Mouse (Mus musculus) thymus, postnatal 4 days (tissue): ENCODE data around the gene Ulk1.
"Not testable (repeated sequence)": the region's sequence is repeated elsewhere in the genome, so short reads cannot be mapped to it uniquely, and the experiment has no call there.

Experiments used
- DNase-seq: peaks from one replicate; pipeline ENCODE4 v3.0.0; 2021

Gene Ulk1

DNA sequence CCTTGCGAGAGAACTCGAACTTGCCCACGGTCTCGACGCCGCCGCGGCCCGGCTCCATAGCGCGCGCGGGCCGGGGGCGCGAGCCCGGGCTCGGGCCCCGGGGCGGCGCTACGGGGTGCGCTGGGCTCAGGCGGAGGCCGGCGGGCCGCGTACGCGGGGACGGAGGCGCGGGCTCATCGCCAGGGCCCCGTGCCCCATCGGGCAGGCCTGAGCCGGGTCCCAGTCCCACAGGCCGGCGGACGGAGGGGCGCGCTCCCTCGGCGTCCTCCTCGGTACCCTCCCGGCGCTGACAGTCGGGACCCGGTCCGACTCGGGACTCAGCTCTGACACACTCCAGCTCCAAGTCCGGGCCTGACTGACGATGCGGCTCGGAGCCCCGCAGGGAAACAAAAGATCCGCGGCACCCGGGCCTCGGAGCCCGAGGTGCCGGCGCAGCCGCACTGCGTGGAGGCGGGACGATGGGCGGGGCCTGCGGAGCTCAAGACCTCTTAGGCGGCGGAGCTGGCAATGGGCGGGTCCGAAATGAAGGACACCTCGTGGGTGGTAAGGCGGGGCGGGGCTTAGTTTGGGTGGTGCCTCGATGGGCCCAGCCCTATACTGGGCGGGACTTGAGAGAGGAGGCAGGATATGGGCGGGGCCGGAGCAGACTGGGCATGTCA, at the start of gene Ulk1:
Ulk1 (minus strand) TSS at position 431 of the 659 bp plus-strand sequence.
- DNase-seq, result peak; percentile 100

DNA sequence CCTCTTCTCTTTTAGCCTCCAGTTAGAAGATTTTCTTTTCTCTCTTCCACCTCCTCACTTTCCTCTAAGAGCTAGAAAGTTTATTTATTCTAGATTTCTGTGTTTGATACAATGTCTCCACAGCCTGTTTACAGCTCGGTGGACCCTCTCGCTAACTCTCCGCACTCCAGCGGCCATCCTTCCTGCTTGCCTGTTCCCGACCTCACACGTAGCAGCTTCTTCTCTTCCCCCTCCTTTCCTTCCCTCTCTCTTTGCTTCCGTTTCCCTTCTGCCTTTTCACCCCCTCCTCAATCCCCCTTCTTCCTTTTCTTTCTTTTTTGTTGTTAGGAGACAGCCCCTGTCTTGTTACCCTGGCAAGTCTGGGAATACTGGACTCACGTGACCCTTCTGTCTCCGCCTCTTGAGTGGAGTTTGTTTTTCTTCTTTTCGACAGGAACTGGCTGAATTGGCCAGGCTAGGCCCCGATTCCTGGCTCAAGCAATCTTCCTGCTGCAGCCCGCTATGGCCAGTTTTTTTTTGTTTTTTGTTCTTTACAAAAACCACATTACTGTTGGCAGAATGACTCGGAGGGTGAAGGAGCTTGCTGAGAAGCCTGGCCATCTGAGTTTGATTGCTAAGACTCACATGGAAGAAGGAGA, 49.2 kb upstream of the Ulk1 start:
- no peak for DNase-seq

GRCm38 (mm10) chr5:110857091-110857490, 47.2 kb upstream of the Ulk1 start:
- no peak for DNase-seq

- no peak for DNase-seq
These were observed 43.1 kb upstream of the Ulk1 start for GRCm38 (mm10) chr5:110852990-110853389.

GRCm38 (mm10) chr5:110841046-110841862, 31.4 kb upstream of the Ulk1 start:
- peak; percentile 25 for DNase-seq

GRCm38 (mm10) chr5:110840465-110840864, 30.6 kb upstream of the Ulk1 start:
- peak; percentile 82 for DNase-seq

- DNase-seq, result peak; percentile 95
These were observed 29.9 kb upstream of the Ulk1 start, which contains the start of the genes Hscb and Chek2 for GRCm38 (mm10) chr5:110839678-110840365. Gene Hscb, minus strand, starts transcription at chr5:110839777. Gene Chek2, plus strand, starts transcription at chr5:110839979.

DNA sequence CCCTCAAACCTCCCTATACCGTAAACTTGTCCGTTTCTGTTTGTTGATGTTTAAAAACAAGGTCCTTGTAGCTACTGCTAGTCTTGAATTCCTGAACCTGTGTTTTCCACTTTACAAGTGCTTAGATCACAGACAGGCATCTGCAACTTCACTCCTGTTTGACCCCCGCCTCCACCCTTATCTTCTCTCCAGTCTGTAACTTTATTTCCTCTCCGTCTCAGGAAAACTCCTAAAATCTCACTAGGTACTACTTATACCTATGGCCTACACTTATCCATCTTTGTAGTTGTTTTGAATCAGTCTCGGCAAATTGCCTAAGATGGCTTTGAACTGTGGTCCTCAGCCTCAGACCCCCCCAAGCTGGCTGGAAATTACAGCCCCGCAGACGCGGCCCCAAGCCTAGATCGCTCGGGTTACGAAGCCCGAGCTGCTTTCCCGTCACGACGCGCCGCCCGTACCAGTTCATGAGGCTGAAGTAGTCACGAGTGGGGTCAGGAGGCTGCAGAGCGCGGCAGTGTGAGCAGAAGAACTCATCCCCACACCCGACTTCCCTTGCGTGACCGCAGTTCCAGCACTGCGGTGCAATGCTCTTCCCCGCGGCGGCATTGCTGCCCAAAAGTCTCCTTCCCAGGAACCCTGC, 29.3 kb upstream of the Ulk1 start:
- DNase-seq, result no peak

DNA sequence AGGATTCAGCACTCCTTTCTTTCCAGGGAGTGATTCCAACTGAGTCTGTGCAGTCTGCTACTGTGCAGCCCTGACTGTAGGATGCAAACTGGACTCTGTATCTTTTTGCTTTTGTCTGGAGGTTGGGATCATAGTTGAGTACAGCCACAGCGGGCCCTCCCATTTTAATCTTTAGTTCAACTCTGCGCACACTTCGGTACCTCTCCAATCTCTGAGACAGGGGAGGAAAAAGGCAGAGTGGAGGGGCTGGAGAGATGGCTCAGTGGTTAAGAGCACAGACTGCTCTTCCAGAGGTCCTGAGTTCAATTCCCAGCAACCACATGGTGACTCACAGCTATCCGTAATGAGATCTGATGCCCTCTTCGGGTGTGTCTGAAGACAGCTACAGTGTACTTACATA, 28.1 kb upstream of the Ulk1 start:
- not testable (repeated sequence) for DNase-seq

DNA sequence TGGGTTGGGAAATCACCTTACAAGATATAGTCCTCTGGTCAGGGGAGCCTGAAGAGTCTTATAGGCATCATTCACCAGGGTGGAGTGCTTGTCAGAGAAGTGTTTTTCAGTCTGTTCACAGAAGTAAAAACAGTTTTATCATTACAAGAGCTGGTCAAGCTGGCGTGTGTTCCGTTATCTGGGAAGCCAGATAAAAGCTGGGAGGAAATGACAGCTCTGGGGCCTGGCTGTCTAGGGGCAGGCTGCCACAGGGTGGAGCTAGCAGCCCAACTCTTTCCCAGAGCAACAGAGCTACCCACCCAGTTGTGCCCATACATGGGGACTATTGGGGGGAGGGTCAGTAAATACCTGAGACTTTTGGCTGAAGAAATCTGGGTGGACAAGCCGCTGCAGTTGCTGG, 26.1 kb upstream of the Ulk1 start:
- peak; percentile 61 for DNase-seq

- no peak for DNase-seq
These were observed 21.3 kb upstream of the Ulk1 start for GRCm38 (mm10) chr5:110831036-110831720.

GRCm38 (mm10) chr5:110827576-110827975, 17.7 kb upstream of the Ulk1 start:
- DNase-seq, result no peak

- no peak for DNase-seq
These were observed 17.0 kb upstream of the Ulk1 start for GRCm38 (mm10) chr5:110826781-110827495.

- DNase-seq, result no peak
These were observed 14.5 kb upstream of the Ulk1 start for GRCm38 (mm10) chr5:110824421-110824820.

GRCm38 (mm10) chr5:110808821-110809666, 853 bp downstream of the Ulk1 start:
- peak; percentile 33 for DNase-seq

- peak; percentile 71 for DNase-seq
These were observed 1.8 kb downstream of the Ulk1 start for GRCm38 (mm10) chr5:110808061-110808631.

DNA sequence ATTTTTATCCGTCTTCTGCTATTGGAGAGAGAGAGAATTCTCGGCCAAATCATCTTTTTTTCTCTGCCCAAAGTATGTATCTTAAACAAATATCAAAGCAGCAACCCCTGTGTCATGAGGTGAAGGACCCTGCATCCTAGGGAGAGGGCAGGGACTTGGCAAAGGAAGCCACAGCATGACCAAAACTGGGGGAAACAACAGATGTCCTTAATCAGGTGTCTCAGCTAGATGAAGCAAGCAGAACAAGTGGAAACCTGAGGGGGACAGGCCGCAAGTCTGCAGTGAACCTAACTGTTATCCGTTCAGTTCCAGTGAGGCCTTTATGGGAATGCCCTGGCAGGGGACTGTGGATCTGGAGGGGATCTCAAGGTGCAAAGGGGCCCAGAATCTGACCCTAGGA, 2.4 kb downstream of the Ulk1 start:
- DNase-seq, result no peak

DNA sequence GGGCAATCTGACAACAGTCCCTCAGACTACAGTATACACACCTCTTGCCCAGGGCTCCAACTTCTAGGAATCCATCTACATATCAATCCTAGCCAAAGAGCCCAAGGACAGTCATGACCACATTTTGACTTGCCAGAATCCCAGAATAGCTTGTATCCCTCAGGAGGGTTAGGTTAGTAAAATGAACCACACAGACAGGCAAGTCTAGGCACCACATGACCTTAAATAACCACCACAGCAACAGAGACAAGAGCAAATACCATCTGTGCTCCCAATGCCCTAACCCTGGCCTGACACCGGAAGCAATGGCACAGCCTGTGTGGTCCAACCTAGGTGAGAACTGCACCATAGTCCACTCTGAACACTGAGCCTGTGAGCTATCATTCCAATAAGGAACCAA, 3.2 kb downstream of the Ulk1 start:
- DNase-seq, result no peak

DNA sequence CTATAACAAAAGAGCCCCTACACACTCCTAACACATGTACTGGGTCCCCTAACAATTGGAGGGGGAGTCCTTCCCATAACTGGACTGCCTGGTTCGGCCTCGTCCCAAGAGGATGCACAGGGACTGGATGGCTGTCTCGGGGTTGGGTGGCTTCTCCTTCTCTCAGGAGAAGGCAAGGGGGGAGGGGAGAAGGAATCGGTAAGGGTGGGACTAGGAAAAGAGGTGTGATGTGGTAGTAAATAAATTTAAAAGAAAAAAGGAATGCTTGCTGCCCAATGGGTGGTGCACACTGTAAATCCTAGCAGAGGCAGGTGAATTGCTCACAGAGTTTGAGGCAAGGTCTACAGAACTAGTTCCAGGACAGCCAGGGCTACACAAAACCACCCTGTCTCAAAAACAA, 3.7 kb downstream of the Ulk1 start:
- no peak for DNase-seq
